Mouse (Mus musculus): ENCODE results near the gene Agap2. TPM values are rescaled to one million over a fixed set of nuclear protein-coding genes. Genes with fewer than 3 reads are reported as not detected.

Agap2 gene
- total RNA-seq, 2 experiments from 2014 or later, result 807 to 841 TPM

DNA sequence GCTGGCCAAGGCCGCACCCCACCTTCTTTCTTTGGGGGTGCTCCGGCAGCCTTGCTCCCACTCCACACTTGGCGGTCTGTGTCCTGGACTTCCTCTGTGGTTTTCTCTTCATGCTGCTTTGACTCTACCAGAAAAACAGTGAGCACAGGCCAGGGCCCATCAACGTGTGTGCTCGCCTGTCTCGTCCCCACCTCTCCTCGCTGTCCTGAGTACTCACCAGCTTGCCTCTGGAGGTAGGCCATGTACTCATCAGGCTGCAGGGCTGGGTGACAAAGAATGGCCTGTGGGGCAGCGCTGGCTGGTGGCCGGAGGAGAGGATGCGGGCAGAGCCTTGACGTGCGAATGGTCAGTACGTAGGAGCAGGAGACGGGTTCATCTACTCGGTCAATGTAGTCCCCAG, 24.8 kb downstream of the Agap2 start:
- DNase-seq (ENCODE audit: low spot score in 2 of 2), result no peak

DNA sequence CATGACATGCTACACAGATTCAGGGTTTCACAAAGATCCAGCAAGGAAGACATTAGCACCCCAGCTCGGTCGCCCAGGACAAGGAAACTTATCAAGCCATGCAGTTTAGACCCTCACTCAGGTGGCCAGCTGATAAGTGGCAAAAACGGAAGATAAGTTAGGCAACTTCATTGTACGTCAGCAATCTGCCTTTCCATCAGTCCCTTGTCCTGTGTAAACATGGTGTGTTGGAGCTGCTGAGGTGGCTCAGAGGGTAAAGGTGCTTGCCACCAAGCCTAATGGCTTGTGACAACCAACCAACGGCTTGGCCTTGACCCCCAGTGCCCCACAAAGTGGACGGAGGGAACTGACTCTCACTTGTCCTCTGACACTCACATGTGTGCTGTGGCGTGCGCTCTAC, 25.3 kb downstream of the Agap2 start:
- no peak for DNase-seq (ENCODE audit: low spot score in 2 of 2)

- no peak for DNase-seq (ENCODE audit: low spot score in 2 of 2)
Observed at GRCm38 (mm10) chr10:127101151-127101550, 26.1 kb downstream of the Agap2 start.

- no peak for DNase-seq (ENCODE audit: low spot score in 2 of 2)
Observed at GRCm38 (mm10) chr10:127103631-127104030, 28.5 kb downstream of the Agap2 start.

DNA sequence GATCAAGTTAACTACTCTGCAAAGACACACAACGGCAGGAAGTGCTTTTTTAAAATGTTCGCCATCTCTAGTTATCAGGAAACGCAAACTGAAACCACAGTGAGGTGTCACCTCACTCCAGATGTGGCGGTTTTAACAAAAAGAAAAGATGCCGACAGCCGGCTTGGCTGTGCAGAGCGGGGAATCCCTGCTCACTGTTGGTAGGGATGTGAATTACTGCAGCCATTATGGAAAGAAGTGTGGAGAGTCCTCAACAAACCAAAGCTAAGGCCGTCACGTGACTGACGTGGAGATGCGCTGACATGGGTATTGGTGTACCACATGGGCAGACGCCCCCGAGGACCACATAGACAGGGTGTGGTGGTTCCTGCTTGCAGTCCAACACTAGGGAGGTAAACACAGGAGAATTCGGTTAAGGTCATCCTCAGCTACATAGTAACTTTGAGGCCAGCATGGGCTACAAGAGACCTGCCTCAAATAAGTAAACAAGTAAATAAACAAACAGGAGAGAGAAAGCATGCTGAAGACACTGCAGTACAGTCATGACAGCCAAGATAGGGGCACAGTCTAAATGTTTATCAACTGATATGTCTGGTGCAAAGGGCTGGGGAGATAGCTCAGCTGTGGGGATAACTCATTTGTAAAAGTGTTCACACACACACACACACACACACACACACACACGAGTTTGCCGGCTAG, 32.6 kb downstream of the Agap2 start:
- DNase-seq (ENCODE audit: low spot score in 2 of 2), result no peak

DNA sequence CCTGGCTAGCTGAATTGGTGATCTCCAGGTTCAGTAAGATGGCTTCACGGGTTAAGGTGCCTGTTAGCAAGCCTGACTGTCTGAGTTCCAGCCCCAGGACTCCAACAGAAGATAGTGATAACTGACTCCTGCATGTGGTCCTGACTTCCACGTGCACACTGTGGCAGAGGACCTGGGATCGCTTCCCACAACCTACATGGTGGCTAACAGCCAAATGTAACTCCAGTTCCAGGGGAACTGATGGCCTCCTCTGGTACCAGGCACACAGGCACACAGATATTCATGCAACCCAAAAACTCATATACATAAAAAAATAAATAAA, 33.1 kb downstream of the Agap2 start:
- DNase-seq (ENCODE audit: low spot score in 2 of 2), result no peak

DNA sequence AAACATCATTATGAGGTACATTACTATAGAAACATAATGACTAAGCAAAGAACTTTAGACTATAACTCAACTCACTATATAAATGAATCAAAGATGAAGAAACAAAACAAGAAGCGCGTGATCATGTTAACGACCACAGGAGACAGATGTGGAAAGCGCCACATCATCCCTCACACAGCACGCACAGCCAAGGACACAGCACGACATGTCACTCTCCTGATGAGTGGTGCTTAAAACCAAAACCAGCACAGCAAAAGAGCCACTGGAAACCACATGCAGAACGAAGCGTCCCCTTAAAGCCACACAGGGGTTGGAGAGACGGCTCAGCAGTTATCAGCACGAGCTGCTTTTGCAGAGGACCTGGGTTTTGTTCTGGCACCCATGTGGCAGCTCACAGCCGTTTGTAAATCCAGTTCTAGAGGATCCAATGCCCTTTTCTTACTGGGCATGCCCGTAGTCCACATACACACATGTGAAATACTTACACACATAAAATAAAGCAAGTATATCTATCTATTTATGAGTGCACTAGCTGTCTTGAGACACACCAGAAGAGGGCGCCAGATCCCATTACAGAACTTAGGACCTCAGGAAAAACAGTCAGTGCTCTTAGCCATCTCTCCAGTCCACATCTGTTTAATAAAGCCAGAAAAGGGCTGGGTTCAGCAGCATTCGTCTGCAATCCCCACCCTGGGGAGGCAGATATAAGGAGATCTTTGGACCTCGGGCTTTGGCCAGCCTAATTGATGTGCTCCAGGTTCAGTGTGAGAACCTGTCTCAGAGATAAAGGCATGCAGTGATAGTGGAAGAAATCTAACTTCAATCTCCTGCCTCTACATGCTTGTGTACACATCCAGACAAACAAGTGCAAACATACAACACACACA, 36.2 kb downstream of the Agap2 start:
- no peak for DNase-seq (ENCODE audit: low spot score in 2 of 2)

DNA sequence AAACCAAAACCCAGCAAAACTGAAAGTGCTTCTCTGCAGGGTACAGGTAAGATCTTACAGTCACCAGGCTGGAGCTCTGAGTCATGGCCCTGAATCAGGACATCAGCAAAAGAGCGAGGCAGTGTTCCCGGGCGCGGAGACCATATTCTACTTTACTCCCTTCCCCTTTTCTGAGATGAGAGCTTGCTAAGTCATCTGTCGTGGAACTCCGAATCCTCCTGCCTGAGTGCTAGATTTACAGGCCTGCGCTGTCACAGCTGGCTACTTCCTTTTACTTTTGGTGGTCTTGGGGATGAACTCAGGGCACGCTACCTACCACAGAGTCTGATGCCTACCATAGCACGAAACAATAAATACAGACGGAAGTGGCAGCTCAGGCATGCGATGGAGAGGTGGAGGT, 39.3 kb downstream of the Agap2 start:
- no peak for DNase-seq (ENCODE audit: low spot score in 2 of 2)

- no peak for DNase-seq (ENCODE audit: low spot score in 2 of 2)
Observed at GRCm38 (mm10) chr10:127115068-127115467, 40.0 kb downstream of the Agap2 start.

DNA sequence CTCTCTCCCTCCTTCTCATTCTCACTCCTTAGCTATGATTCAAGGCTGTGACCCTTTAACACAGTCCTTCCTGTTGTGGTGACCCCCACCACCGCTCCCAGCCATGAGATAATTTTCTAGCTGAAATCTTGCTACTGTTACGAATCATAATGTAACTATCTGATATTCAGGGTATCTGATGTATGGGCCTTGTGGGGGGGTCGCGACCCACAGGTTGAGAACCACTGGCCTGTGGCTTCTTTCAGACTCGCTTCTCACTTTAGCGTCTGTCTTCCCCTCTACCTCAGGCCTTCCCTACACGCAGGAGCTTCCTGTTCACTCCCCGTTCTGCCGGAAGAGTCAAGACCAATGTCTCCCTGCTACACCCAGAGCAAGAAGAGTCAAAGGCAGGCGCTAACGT, 43.4 kb downstream of the Agap2 start:
- DNase-seq (ENCODE audit: low spot score in 2 of 2), result no peak

DNA sequence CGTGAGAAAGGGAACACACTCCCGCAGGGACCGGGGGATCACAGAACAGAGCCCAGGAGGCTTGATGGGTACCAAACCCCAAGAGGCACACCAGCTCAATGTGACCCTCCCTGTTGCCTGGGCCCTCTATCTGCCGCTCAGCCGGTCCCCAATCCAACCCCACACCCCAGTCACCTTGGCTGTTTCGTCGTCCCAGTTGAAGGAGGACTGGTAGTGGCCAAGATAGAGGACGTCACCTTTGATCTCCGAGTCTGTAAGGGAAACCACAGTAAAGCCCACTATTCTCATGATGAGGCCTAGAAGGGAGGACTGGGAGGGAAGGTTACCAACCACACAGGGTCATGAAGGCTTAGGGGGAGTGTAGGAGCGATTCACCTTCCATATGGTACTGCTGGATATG, 44.1 kb downstream of the Agap2 start:
- no peak for DNase-seq (ENCODE audit: low spot score in 2 of 2)

DNA sequence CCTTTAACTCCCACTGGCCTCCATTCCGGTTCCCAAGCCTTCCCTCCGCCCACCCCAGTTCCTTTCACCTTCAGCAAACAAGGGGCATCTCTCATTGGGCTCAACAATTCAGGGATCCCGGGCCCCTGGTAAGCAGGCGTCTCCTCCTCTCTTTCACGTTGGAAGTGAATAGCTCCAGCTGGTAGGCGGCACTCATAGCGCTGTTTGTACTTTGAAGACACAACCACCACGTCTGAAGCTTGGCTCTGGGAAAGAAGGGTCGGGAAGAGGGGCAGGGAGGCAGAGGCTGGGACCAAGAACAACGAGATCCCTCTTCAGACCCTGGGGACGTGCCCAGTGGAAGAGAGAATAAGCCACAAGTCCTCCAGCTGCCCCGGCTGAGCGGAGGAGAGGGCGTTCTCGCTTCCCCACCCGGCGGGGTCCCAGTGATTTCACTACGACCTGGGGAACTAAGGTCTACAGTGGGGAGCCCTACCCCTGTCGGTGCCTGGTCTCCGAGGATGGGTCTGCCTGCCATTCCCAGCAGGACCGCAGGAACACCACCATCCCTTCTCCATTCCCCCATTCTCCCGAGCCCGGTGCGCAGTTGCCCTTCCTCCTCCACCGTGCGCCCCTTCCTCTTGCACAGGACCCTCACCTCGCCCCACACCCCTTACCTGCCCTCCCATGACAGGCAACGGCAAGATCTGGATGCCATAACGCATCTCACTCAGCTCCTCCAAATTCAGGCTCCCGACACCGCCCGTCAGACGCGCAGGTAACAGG, 45.4 kb downstream of the Agap2 start:
- no peak for DNase-seq (ENCODE audit: low spot score in 2 of 2)

- peak; percentile 96 to 98 for DNase-seq (ENCODE audit: low spot score in 2 of 2)
Observed at GRCm38 (mm10) chr10:127121066-127121477, 46.0 kb downstream of the Agap2 start, which contains the start of gene Os9. TSS of gene Os9 (minus strand) at chr10:127121131.

- DNase-seq (ENCODE audit: low spot score in 2 of 2), result no peak
Observed at GRCm38 (mm10) chr10:127122018-127122417, 46.9 kb downstream of the Agap2 start.

GRCm38 (mm10) chr10:127122784-127123435, 47.8 kb downstream of the Agap2 start:
- peak in 1 of 2 experiments; percentile 56 for DNase-seq (ENCODE audit: low spot score in 2 of 2)

DNA sequence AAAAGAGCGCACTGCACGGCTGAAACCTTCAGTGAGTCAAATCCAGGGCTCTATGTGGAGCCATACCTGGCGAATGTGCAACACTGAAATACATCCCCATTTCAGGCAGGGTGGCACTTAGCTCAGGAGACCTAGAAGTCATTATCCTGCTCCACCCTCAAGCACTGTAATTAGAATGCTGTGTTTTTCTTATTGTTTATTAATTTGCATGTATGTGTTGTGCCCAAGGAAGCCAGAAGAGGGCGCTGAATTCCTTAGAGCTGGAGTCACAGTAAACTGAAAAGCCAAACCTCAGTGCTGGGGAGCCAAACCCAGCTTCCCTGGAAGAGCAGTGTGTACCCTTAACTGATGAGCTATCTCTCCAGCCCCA, 48.3 kb downstream of the Agap2 start:
- peak; percentile 70 to 92 for DNase-seq (ENCODE audit: low spot score in 2 of 2)

GRCm38 (mm10) chr10:127125210-127126001, 50.3 kb downstream of the Agap2 start:
- peak in 1 of 2 experiments; percentile 44 for DNase-seq (ENCODE audit: low spot score in 2 of 2)

- no peak for DNase-seq (ENCODE audit: low spot score in 2 of 2)
Observed at GRCm38 (mm10) chr10:127126579-127126978, 51.5 kb downstream of the Agap2 start.

GRCm38 (mm10) chr10:127127711-127128279, 52.7 kb downstream of the Agap2 start:
- DNase-seq (ENCODE audit: low spot score in 2 of 2), result no peak

DNA sequence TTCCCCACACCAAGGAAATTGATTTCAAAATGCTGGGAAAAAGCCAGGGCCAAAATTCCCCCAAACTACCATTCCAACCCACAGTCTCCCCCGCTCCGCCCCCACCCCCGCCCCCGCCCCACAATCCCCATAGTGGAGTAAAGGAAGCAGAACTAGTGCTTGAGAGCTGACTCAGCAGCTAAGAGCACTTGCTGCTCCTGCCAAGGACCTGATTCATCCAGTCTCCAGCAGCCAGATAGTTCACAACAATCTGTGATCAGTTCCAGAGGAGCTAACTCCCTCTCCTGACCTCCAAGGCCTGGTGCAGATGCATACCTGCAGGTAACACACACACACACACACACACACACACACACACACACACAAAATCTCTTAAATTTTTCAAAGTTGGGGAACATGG, 54.3 kb downstream of the Agap2 start:
- DNase-seq (ENCODE audit: low spot score in 2 of 2), result peak in 1 of 2 experiments; percentile 20
